Mouse (Mus musculus): ENCODE measurements around the gene Man2a1. TPM values are rescaled to one million over a fixed set of nuclear protein-coding genes. Genes with fewer than 3 reads are reported as not detected.

Man2a1 gene
- total and polyA plus RNA-seq, 2 experiments from 2014 or later = 2.2 to 19.9 TPM

DNA sequence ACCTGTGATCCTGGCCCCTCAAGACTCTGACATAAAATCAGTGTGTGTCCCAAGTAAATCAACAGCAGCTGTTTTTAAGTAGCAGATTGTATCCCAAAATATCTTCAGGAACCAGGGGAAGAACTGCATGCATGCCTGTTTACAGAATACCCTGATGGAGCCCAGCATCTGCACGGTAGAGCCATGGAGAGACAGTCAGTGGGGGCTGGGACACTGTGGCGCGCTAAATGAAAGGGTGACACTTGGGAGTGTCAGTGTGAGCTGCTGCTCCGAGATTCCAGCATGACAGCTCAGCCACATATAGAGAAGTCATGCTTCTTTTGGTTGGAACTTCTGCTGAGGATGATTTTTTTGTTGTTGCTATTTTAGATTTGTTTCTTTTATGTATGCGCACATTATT, 192.1 kb downstream of the Man2a1 start:
- DNase-seq (no peak), ATAC-seq (no peak)
- no peaks in the 10 kb centered on the region for H3K9me3 ChIP-seq (ENCODE audit: low read length)
- H3K27me3 ChIP-seq (ENCODE audit: insufficient read depth, low read length) = no peaks in the 10 kb centered on the region
- no peak overlapping the region for H3K27ac ChIP-seq (ENCODE audit: low read depth, low read length)
- no peak overlapping the region for H3K9ac ChIP-seq
- H3K4me2 ChIP-seq (ENCODE audit: low read depth) = no peak overlapping the region
- WGBS = 80% methylated on average over 5 of the region's 5 CpGs
- TF ChIP-seq CTCF (IDR thresholded peaks at IDR 0.05; ENCODE audit: low read depth) = no peak
- H3K4me3 ChIP-seq (ENCODE audit: low read depth, low read length) = no peak overlapping the region
- no peaks in the 10 kb centered on the region for H3K4me1 ChIP-seq (ENCODE audit: insufficient read depth)
- no peaks in the 10 kb centered on the region for H3K36me3 ChIP-seq (ENCODE audit: insufficient read depth)

DNA sequence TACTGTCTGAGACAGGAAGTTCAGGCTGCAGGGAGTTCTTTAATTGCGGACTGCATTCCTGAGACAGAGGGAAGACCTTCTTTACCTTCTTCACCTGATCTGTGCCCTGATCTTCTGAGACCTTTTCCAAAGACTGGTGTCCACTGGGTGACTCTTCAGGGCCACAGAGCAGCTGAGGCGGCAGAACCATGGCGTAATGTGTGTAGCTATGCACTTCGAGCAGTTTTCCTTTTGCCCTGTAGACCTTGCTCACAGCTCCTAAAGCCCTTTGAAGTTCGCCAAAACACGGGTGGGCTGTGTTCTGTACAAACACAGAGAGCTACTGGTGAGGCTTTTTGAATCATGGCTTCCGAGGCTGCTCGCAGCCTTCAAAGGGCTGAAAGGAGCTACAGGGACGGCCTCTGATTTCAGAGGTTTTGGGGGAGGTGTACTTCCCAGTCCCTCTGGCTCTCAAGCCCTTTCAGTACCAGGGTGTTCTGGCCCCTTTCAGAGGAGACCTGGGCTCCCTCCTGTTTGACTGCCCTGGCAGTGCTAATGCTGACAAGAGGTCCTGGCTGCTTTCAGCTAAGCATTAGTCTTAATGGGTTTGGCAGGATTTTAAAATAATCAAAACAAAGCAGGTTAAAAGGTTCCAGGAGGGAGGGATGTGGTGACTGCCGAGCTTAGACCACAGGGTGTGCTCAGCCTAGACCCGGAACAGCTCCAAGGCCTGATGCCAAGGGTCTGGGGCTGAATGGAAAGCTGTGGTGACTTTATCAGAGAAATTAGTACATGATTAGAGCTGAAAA, 201.8 kb downstream of the Man2a1 start:
- TF ChIP-seq CTCF (IDR thresholded peaks at IDR 0.05; ENCODE audit: low read depth) = no peak
- ATAC-seq (peak; percentile 75), DNase-seq (peak; percentile 13)
- no peaks in the 10 kb centered on the region for H3K4me1 ChIP-seq (ENCODE audit: insufficient read depth)
- H3K27me3 ChIP-seq (ENCODE audit: insufficient read depth, low read length) = no peaks in the 10 kb centered on the region
- 26% methylated on average over 11 of the region's 11 CpGs for WGBS
- no peaks in the 10 kb centered on the region for H3K36me3 ChIP-seq (ENCODE audit: insufficient read depth)
- no peak overlapping the region for H3K4me2 ChIP-seq (ENCODE audit: low read depth)
- no peak overlapping the region for H3K27ac ChIP-seq (ENCODE audit: low read depth, low read length)
- no peak overlapping the region for H3K9ac ChIP-seq
- H3K9me3 ChIP-seq (ENCODE audit: low read length) = no peaks in the 10 kb centered on the region
- H3K4me3 ChIP-seq (ENCODE audit: low read depth, low read length) = no peak overlapping the region

DNA sequence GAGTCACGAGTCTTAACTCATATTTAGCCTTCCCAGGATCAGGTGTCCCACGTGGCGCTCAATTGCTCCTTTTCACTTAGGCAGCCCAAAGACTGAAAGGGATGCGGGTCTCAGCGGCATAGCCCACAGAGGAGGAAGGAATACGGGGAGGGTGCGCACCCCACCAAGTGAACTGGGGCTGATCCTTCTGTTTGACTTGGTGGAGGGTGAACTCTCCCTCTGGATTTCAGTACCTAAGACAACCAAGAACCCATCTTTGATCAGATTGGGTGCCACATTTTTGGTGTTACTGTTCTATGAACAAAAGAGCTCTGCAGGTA, 202.4 kb downstream of the Man2a1 start:
- Histone ChIP-seq H3K27ac (ENCODE audit: low read depth, low read length) (no peak overlapping the region), H3K4me2 (ENCODE audit: low read depth) (no peak overlapping the region), H3K4me1 (ENCODE audit: insufficient read depth) (no peaks in the 10 kb centered on the region), H3K9me3 (ENCODE audit: low read length) (no peaks in the 10 kb centered on the region), H3K4me3 (ENCODE audit: low read depth, low read length) (no peak overlapping the region), H3K9ac (no peak overlapping the region), H3K36me3 (ENCODE audit: insufficient read depth) (no peaks in the 10 kb centered on the region), H3K27me3 (ENCODE audit: insufficient read depth, low read length) (no peaks in the 10 kb centered on the region)
- no peak for DNase-seq
- no peak for TF ChIP-seq CTCF (IDR thresholded peaks at IDR 0.05; ENCODE audit: low read depth)
- WGBS = 43% methylated on average over 7 of the region's 7 CpGs
- peak; percentile 23; the same call in 1 of the 2 replicates for ATAC-seq

Other genes with a start within 250 kb of the Man2a1 start
- gene 4930583I09Rik, start 235.3 kb downstream of the Man2a1 start, total RNA-seq (2014; rRNA removed) = not detected in 2 replicates
- gene 4930583I09Rik, start 235.3 kb downstream of the Man2a1 start, polyA plus RNA-seq (2015; fragmentation: Nextera tagmentation; extraction: Ambion mirVana) = not detected in 2 replicates

Data from forebrain, postnatal 0 days (tissue).